ENCODE assay signal across 26 mouse cellular contexts in genomic region chr10:36408001-36408400, GRCm38 (mm10).
"Had no signal": no experiment of that assay in that cellular context is flagged by ENCODE, and none has a peak within 500 bp of the region (broad histone marks: within the 10 kb centered on the region; RNA-seq: fewer than 3 reads in every experiment).

No protein-coding gene starts in this region.

- ATAC-seq: inflammation-experienced regulatory T-cells, adult 6 months; intestine, embryonic 15.5 days; liver, embryonic 12.5 days had no signal

- H3K9me3 ChIP-seq: heart, embryonic 10.5 days; heart, embryonic 12.5 days; hindbrain, embryonic 10.5 days; hindbrain, embryonic 12.5 days; hindbrain, embryonic 15.5 days; intestine, embryonic 15.5 days; kidney, embryonic 15.5 days; limb, embryonic 13.5 days; limb, embryonic 15.5 days; liver, embryonic 12.5 days had no signal

- H3K4me1 ChIP-seq: heart, embryonic 10.5 days; heart, embryonic 12.5 days; hindbrain, embryonic 10.5 days; hindbrain, embryonic 12.5 days; hindbrain, embryonic 15.5 days; intestine, embryonic 15.5 days; kidney, embryonic 15.5 days; limb, embryonic 13.5 days; limb, embryonic 15.5 days; liver, embryonic 12.5 days had no signal

- H3K27ac ChIP-seq: gastrocnemius, adult 2 months; heart, embryonic 10.5 days; hindbrain, embryonic 10.5 days; hindbrain, embryonic 12.5 days; hindbrain, embryonic 15.5 days; intestine, embryonic 15.5 days; kidney, embryonic 15.5 days; kidney, postnatal 0 days; limb, embryonic 13.5 days; limb, embryonic 15.5 days; liver, embryonic 12.5 days had no signal

- H3K4me2 ChIP-seq: heart, embryonic 12.5 days; hindbrain, embryonic 12.5 days; hindbrain, embryonic 15.5 days; intestine, embryonic 15.5 days; kidney, embryonic 15.5 days; limb, embryonic 13.5 days; limb, embryonic 15.5 days; liver, embryonic 12.5 days had no signal

- H3K36me3 ChIP-seq: heart, embryonic 10.5 days; heart, embryonic 12.5 days; hindbrain, embryonic 10.5 days; hindbrain, embryonic 12.5 days; hindbrain, embryonic 15.5 days; intestine, embryonic 15.5 days; kidney, embryonic 15.5 days; limb, embryonic 13.5 days; limb, embryonic 15.5 days; liver, embryonic 12.5 days had no signal

- H3K9ac ChIP-seq: heart, embryonic 12.5 days; hindbrain, embryonic 12.5 days; hindbrain, embryonic 15.5 days; intestine, embryonic 15.5 days; kidney, embryonic 15.5 days; limb, embryonic 13.5 days; limb, embryonic 15.5 days; liver, embryonic 12.5 days had no signal

- DNase-seq: gastrocnemius, adult 2 months; gastrocnemius, postnatal 10 days; gastrocnemius, postnatal 25 days; heart, adult 18-20 months; heart, postnatal 10 days; heart, postnatal 4 days; kidney, adult 11 months; kidney, adult 2 months; kidney, adult 9 months; kidney, postnatal 14 days; kidney, postnatal 36 days; layer of hippocampus, adult 9-11 months; layer of hippocampus, postnatal 36 days; left cerebral cortex, postnatal 4 days had no signal

- H3K4me3 ChIP-seq: gastrocnemius, adult 2 months; heart, embryonic 10.5 days; heart, embryonic 12.5 days; hindbrain, embryonic 10.5 days; hindbrain, embryonic 12.5 days; hindbrain, embryonic 15.5 days; intestine, embryonic 15.5 days; kidney, embryonic 15.5 days; limb, embryonic 13.5 days; limb, embryonic 15.5 days; liver, embryonic 12.5 days had no signal

- H3K27me3 ChIP-seq: heart, embryonic 12.5 days; hindbrain, embryonic 12.5 days; hindbrain, embryonic 15.5 days; intestine, embryonic 15.5 days; kidney, embryonic 15.5 days; limb, embryonic 13.5 days; limb, embryonic 15.5 days; liver, embryonic 12.5 days had no signal
